Mouse (Mus musculus) ES-E14 (cell line): ENCODE results near the gene Acyp2. TPM values are rescaled to one million over a fixed set of nuclear protein-coding genes. Genes with fewer than 3 reads are reported as not detected.
"Not testable (repeated sequence)": the region's sequence is repeated elsewhere in the genome, so short reads cannot be mapped to it uniquely, and the experiment has no call there.

Experiments
- DNase-seq: peaks from one replicate; pipeline ENCODE4 v3.0.0-alpha.2; 2013; ENCODE audit warnings: low read depth, low spot score
- H3K27ac ChIP-seq: 2 replicates; pipeline ENCODE4 v1.5.1; 2012; ENCODE audit warnings: low read depth, mild to moderate bottlenecking, low read length, moderate library complexity, mixed read lengths; ENCODE audit not compliant: poor library complexity, insufficient read depth, severe bottlenecking
- H3K36me3 ChIP-seq: 2 replicates; pipeline ENCODE4 v1.6.1; 2012; ENCODE audit warnings: mild to moderate bottlenecking, low read length, moderate library complexity, mixed read lengths; ENCODE audit not compliant: control insufficient read depth, poor library complexity, insufficient read depth, severe bottlenecking
- H3K4me1 ChIP-seq, 2 experiments: fragments of 150-350 bp in 1 of 2; sonication (generic) in 1 of 2; 2 replicates each; pipeline ENCODE4 v1.6.1; 2012; ENCODE audit warnings: low read length in 2 of 2, mild to moderate bottlenecking in 1 of 2, mixed read lengths in 1 of 2; ENCODE audit not compliant: control insufficient read depth in 2 of 2, insufficient read depth in 2 of 2, poor library complexity in 1 of 2
- H3K4me3 ChIP-seq, 2 experiments: fragments of 150-350 bp in 1 of 2; sonication (generic) in 1 of 2; 2 replicates each; pipeline ENCODE4 v1.5.1; 2012; ENCODE audit warnings: low read length in 2 of 2, low read depth in 1 of 2, mild to moderate bottlenecking in 1 of 2, mixed read lengths in 1 of 2; ENCODE audit not compliant: insufficient read depth in 1 of 2, poor library complexity in 1 of 2, severe bottlenecking in 1 of 2
- H3K9ac ChIP-seq: 2 replicates; pipeline ENCODE4 v1.6.1; 2012; ENCODE audit warnings: low read depth, mild to moderate bottlenecking, low read length, mixed read lengths; ENCODE audit not compliant: poor library complexity, insufficient read depth, severe bottlenecking
- H3K9me3 ChIP-seq: fragments of 150-350 bp; sonication (generic); 2 replicates; pipeline ENCODE4 v1.6.1; 2012; ENCODE audit warnings: low read depth, mild to moderate bottlenecking, low read length; ENCODE audit not compliant: control insufficient read depth, insufficient read depth
- CHD2 ChIP-seq: IDR thresholded peaks from 2 replicates; pipeline ENCODE4 v1.6.1; 2014; ENCODE audit warnings: mild to moderate bottlenecking, low read depth, low read length, inconsistent platforms
- HCFC1 ChIP-seq: IDR thresholded peaks from 2 replicates; pipeline ENCODE4 v1.6.1; 2012; ENCODE audit warnings: low read length, inconsistent platforms, borderline replicate concordance; ENCODE audit not compliant: insufficient read depth
- MAFK ChIP-seq: IDR thresholded peaks from 2 replicates; pipeline ENCODE4 v1.6.1; 2014; ENCODE audit warnings: mild to moderate bottlenecking, low read depth, low read length, inconsistent platforms; ENCODE audit not compliant: insufficient read depth
- ZC3H11A ChIP-seq: IDR thresholded peaks from 2 replicates; pipeline ENCODE4 v1.6.1; 2012; ENCODE audit warnings: low read depth, mild to moderate bottlenecking, inconsistent platforms, low read length, borderline replicate concordance
- ZNF384 ChIP-seq: IDR thresholded peaks from 2 replicates; pipeline ENCODE4 v1.6.1; 2012; ENCODE audit warnings: low read depth, low read length, inconsistent platforms
- in situ Hi-C, 2 experiments: fragments of 600-800 bp; cut with MboI; formaldehyde crosslinking; loops; one replicate each; pipeline ENCODE4 v1.15.1; 2025; ENCODE audit warnings: low sequenced_read_pairs in 2 of 2, inconsistent platforms in 1 of 2; ENCODE audit not compliant: unreplicated experiment in 2 of 2
- total RNA-seq: library from RNA; depleted of rRNA; stranded (reverse); fragments of 300-350 nt; gene quantifications from 2 replicates; pipeline ENCODE4 v1.2.3, GENCODE M21; 2012

Acyp2 gene
- total RNA-seq, 1 experiment, result 4.6 TPM

- Histone ChIP-seq H3K27ac (no peak overlapping the region), H3K9me3 (no peaks in the 10 kb centered on the region), H3K9ac (no peak overlapping the region), H3K4me1 (no peaks in the 10 kb centered on the region), H3K36me3 (no peaks in the 10 kb centered on the region), H3K4me3 (no peak overlapping the region)
- no peak for DNase-seq
- in situ Hi-C loops, result no loop called here
- TF ChIP-seq CHD2 (no peak), ZNF384 (no peak), ZC3H11A (no peak), MAFK (no peak), HCFC1 (no peak)
These were observed 18.9 kb downstream of the Acyp2 start for GRCm38 (mm10) chr11:30630514-30630913.

- Histone ChIP-seq H3K4me3 (no peak overlapping the region), H3K9ac (no peak overlapping the region), H3K36me3 (no peaks in the 10 kb centered on the region), H3K27ac (no peak overlapping the region), H3K9me3 (no peaks in the 10 kb centered on the region), H3K4me1 (peaks cover 0 to 2% of the 10 kb centered on the region in 2 experiments; a peak in 1 of 4 replicates)
- DNase-seq, result no peak
- no peak for TF ChIP-seq CHD2
- TF ChIP-seq MAFK, result no peak
- no peak for TF ChIP-seq HCFC1
- no peak for TF ChIP-seq ZNF384
- no peak for TF ChIP-seq ZC3H11A
- in situ Hi-C loops, result no loop called here
These were observed 26.2 kb downstream of the Acyp2 start for GRCm38 (mm10) chr11:30623218-30623617.

- H3K9ac ChIP-seq, in situ Hi-C loops, DNase-seq, H3K36me3 ChIP-seq, H3K9me3 ChIP-seq, H3K4me3 ChIP-seq, H3K27ac ChIP-seq, H3K4me1 ChIP-seq: not testable (repeated sequence)
These were observed 27.7 kb downstream of the Acyp2 start for GRCm38 (mm10) chr11:30621386-30622363.

GRCm38 (mm10) chr11:30618235-30618634 lies 31.2 kb downstream of the Acyp2 start:
- Histone ChIP-seq H3K36me3 (no peaks in the 10 kb centered on the region), H3K9ac (no peak overlapping the region), H3K4me1 (peaks cover 0 to 4% of the 10 kb centered on the region in 2 experiments; a peak in 1 of 4 replicates), H3K4me3 (no peak overlapping the region), H3K27ac (no peak overlapping the region), H3K9me3 (no peaks in the 10 kb centered on the region)
- in situ Hi-C loops, result no loop called here
- no peak for DNase-seq
- TF ChIP-seq MAFK, result no peak
- no peak for TF ChIP-seq HCFC1
- no peak for TF ChIP-seq ZC3H11A
- no peak for TF ChIP-seq ZNF384
- TF ChIP-seq CHD2, result no peak
